Mouse (Mus musculus): ENCODE measurements around the gene Olah.

The Olah gene

GRCm38 (mm10) chr2:3348919-3349318, 48.1 kb downstream of the Olah start:
- no peak for DNase-seq

- no peak for DNase-seq
Observed at GRCm38 (mm10) chr2:3348422-3348821, 48.6 kb downstream of the Olah start.

- DNase-seq, result peak; percentile 64
Observed at GRCm38 (mm10) chr2:3335611-3336301, 61.3 kb downstream of the Olah start, which contains the start of gene Acbd7. Gene Acbd7, plus strand, starts transcription at chr2:3336168.

GRCm38 (mm10) chr2:3333761-3334160, 63.2 kb downstream of the Olah start:
- peak; percentile 58 for DNase-seq

- DNase-seq, result peak; percentile 99
Observed at GRCm38 (mm10) chr2:3332484-3333242, 64.3 kb downstream of the Olah start, which contains the start of gene Rpp38. Gene Rpp38, minus strand, starts transcription at chr2:3332643.

GRCm38 (mm10) chr2:3332056-3332455, 65.0 kb downstream of the Olah start:
- no peak for DNase-seq

GRCm38 (mm10) chr2:3331071-3331703, 65.8 kb downstream of the Olah start:
- peak; percentile 39 for DNase-seq

- peak; percentile 78 for DNase-seq
Observed at GRCm38 (mm10) chr2:3327351-3327750, 69.7 kb downstream of the Olah start.

GRCm38 (mm10) chr2:3326547-3326946, 70.5 kb downstream of the Olah start:
- DNase-seq, result no peak

GRCm38 (mm10) chr2:3324381-3325130, 72.5 kb downstream of the Olah start:
- DNase-seq, result no peak

GRCm38 (mm10) chr2:3323132-3323531, 73.9 kb downstream of the Olah start:
- DNase-seq, result no peak

GRCm38 (mm10) chr2:3305426-3306025, 91.5 kb downstream of the Olah start:
- peak; percentile 86 for DNase-seq

- DNase-seq, result no peak
Observed at GRCm38 (mm10) chr2:3295826-3296225, 101.2 kb downstream of the Olah start.

- DNase-seq, result no peak
Observed at GRCm38 (mm10) chr2:3292170-3292569, 104.8 kb downstream of the Olah start.

Data from cerebellum, adult 9-10 months (tissue).